In genomic region chr7:19311991-19312390, GRCm38 (mm10) we compare ENCODE assay signal across 26 mouse cellular contexts. TPM values are rescaled to one million over a fixed set of nuclear protein-coding genes. Genes with fewer than 3 reads are reported as not detected.
A peak's percentile ranks its signal among the peaks of the same experiment; 100 is the strongest.
DNase-seq lines count a peak whose midpoint lies in the region; ATAC-seq and TF ChIP-seq lines count a peak whose summit lies in the region.
"Had no signal": no experiment of that assay in that cellular context is flagged by ENCODE, and none has a peak within 500 bp of the region (broad histone marks: within the 10 kb centered on the region; RNA-seq: fewer than 3 reads in every experiment).

No protein-coding gene starts in this region.

- H3K4me3 ChIP-seq in kidney, adult 2 months (ENCODE audit: insufficient read depth, low read depth, low read length) = no peak overlapping the region
- H3K4me3 ChIP-seq in midbrain, embryonic 11.5 days (ENCODE audit: low read depth, low read length) = no peak overlapping the region
- H3K4me3 ChIP-seq in midbrain, embryonic 14.5 days (replicated peaks; ENCODE audit: low read depth, low read length) = no peak overlapping the region
- H3K4me3 ChIP-seq: embryonic facial prominence, embryonic 10.5 days; embryonic facial prominence, embryonic 13.5 days; erythroblast, embryonic 14.5 days; forebrain, embryonic 13.5 days had no signal

- peak; percentile 13 for DNase-seq in CD4-positive, CD25-positive, alpha-beta regulatory T cell, adult 2 months (ENCODE audit: low read depth, low spot score)
- peak; percentile 74 for DNase-seq in kidney, adult 2 months
- no peak for DNase-seq in kidney, postnatal 14 days
- DNase-seq in kidney, postnatal 25 days = peak; percentile 26 to 63
- DNase-seq in kidney, adult 8-10 months = no peak
- peak; percentile 80 for DNase-seq in midbrain, embryonic 11.5 days (ENCODE audit: low spot score, missing footprints)
- DNase-seq in midbrain, embryonic 14.5 days = no peak
- DNase-seq: adrenal gland, adult 8-10 months; adrenal gland, postnatal 25 days; cerebellum, adult 11-12 months; cerebellum, adult 8-10 months; cerebellum, postnatal 10 days; cerebellum, postnatal 36 days; embryo, embryonic 11 days; gastrocnemius, postnatal 14 days; heart, adult 11 months had no signal

- no peak for ATAC-seq in CD4-positive, CD25-positive, alpha-beta regulatory T cell, adult 4 months
- ATAC-seq in midbrain, embryonic 11.5 days (ENCODE audit: low FRiP score) = no peak
- ATAC-seq in midbrain, embryonic 14.5 days (ENCODE audit: low FRiP score, low TSS enrichment) = no peak
- ATAC-seq: activated CD4-positive, CD25-positive, alpha-beta regulatory T cell, adult 4 months; forebrain, embryonic 13.5 days; forebrain, embryonic 16.5 days; hindbrain, postnatal 0 days had no signal

- no peaks in the 10 kb centered on the region for H3K27me3 ChIP-seq in kidney, adult 2 months (replicated peaks; ENCODE audit: control insufficient read depth, insufficient read depth, low read length)
- peaks cover 7% of the 10 kb centered on the region for H3K27me3 ChIP-seq in midbrain, embryonic 11.5 days (ENCODE audit: control insufficient read depth, insufficient read depth, low read length)
- peaks cover 2% of the 10 kb centered on the region for H3K27me3 ChIP-seq in midbrain, embryonic 14.5 days (ENCODE audit: control insufficient read depth, insufficient read depth, low read length)

- H3K4me2 ChIP-seq in midbrain, embryonic 11.5 days = no peak overlapping the region
- no peak overlapping the region for H3K4me2 ChIP-seq in midbrain, embryonic 14.5 days (ENCODE audit: low read length)
- H3K4me2 ChIP-seq: embryonic facial prominence, embryonic 13.5 days; forebrain, embryonic 13.5 days; heart, embryonic 11.5 days; hindbrain, embryonic 14.5 days had no signal

- no peak for TF ChIP-seq CTCF in kidney, adult 2 months (conservative IDR thresholded peaks at IDR 0.05; ENCODE audit: insufficient read depth, insufficient read length, low read depth, low read length)

- no peak overlapping the region; the same call in 1 of the 2 replicates for H3K9ac ChIP-seq in midbrain, embryonic 11.5 days (ENCODE audit: low read length)
- H3K9ac ChIP-seq in midbrain, embryonic 14.5 days (replicated peaks; ENCODE audit: low read length) = no peak overlapping the region
- H3K9ac ChIP-seq: embryonic facial prominence, embryonic 13.5 days; forebrain, embryonic 13.5 days; hindbrain, embryonic 14.5 days had no signal

- H3K4me1 ChIP-seq in kidney, adult 2 months (ENCODE audit: control insufficient read depth, insufficient read depth, low read length) = peaks cover 4% of the 10 kb centered on the region; the same call in 1 of the 2 replicates
- peaks cover 21% of the 10 kb centered on the region for H3K4me1 ChIP-seq in midbrain, embryonic 11.5 days (ENCODE audit: control insufficient read depth, insufficient read depth, low read length)
- peaks cover 19% of the 10 kb centered on the region for H3K4me1 ChIP-seq in midbrain, embryonic 14.5 days (ENCODE audit: control insufficient read depth, insufficient read depth, low read length)

- H3K36me3 ChIP-seq in kidney, adult 2 months (ENCODE audit: control insufficient read depth, insufficient read depth, low read length) = no peaks in the 10 kb centered on the region
- no peaks in the 10 kb centered on the region for H3K36me3 ChIP-seq in midbrain, embryonic 11.5 days (ENCODE audit: control insufficient read depth, insufficient read depth, low read length)
- H3K36me3 ChIP-seq in midbrain, embryonic 14.5 days (ENCODE audit: control insufficient read depth, insufficient read depth, low read length) = no peaks in the 10 kb centered on the region
- H3K36me3 ChIP-seq: embryonic facial prominence, embryonic 10.5 days; embryonic facial prominence, embryonic 13.5 days had no signal

- H3K9me3 ChIP-seq in midbrain, embryonic 11.5 days (ENCODE audit: control insufficient read depth, low read length) = no peaks in the 10 kb centered on the region
- no peaks in the 10 kb centered on the region for H3K9me3 ChIP-seq in midbrain, embryonic 14.5 days (ENCODE audit: control insufficient read depth, low read length)
- H3K9me3 ChIP-seq: embryonic facial prominence, embryonic 10.5 days; embryonic facial prominence, embryonic 13.5 days; forebrain, embryonic 13.5 days had no signal

- H3K27ac ChIP-seq in kidney, adult 2 months (ENCODE audit: insufficient read depth, low read depth, low read length) = no peak overlapping the region
- no peak overlapping the region for H3K27ac ChIP-seq in midbrain, embryonic 11.5 days (ENCODE audit: low read depth, low read length)
- H3K27ac ChIP-seq in midbrain, embryonic 14.5 days (replicated peaks; ENCODE audit: low read depth, low read length) = no peak overlapping the region
- H3K27ac ChIP-seq: embryonic facial prominence, embryonic 10.5 days; embryonic facial prominence, embryonic 13.5 days; forebrain, embryonic 13.5 days; hindbrain, embryonic 14.5 days; hindbrain, postnatal 0 days had no signal

- TF ChIP-seq POLR2A in kidney, adult 2 months (IDR thresholded peaks at IDR 0.05; ENCODE audit: low read depth, low read length) = no peak

- WGBS in kidney, adult 2 months = 21% methylated on average over 4 of the region's 4 CpGs
- WGBS in midbrain, embryonic 11.5 days = 37% methylated on average over 4 of the region's 4 CpGs
- WGBS in midbrain, embryonic 14.5 days = 37% methylated on average over 4 of the region's 4 CpGs

RNA-seq across cellular contexts. Expression of gene Fosb, which starts 2.1 kb away (rescaled TPM):
- 1 to 10 TPM in 1 of 2 experiments, under 1 TPM in 1; 0.35 to 2.7 TPM for polyA plus RNA-seq in CD4-positive, CD25-positive, alpha-beta regulatory T cell, adult 4 months (2017; shearing (Covaris generic))
- polyA plus RNA-seq in kidney, adult 2 months (2012; rRNA removed) = 0.17 and 0.19 TPM in 2 replicates
- polyA plus RNA-seq in midbrain, embryonic 11.5 days (2014; fragmentation: Nextera tagmentation; extraction: Ambion mirVana) = 0.04 TPM in 1 of 2 replicates, not detected in the other
- polyA plus RNA-seq in midbrain, embryonic 14.5 days (2014; fragmentation: Nextera tagmentation; extraction: Ambion mirVana) = not detected in 2 replicates
- polyA plus RNA-seq: embryonic facial prominence, embryonic 10.5 days had no signal

RNA-seq across cellular contexts. Expression of gene Rtn2, which starts 29.6 kb away (rescaled TPM):
- not detected for polyA plus RNA-seq in CD4-positive, CD25-positive, alpha-beta regulatory T cell, adult 4 months (2017; shearing (Covaris generic))
- polyA plus RNA-seq in kidney, adult 2 months (2012; rRNA removed) = 7.6 and 19.1 TPM in 2 replicates
- 48.5 and 53.2 TPM in 2 replicates for polyA plus RNA-seq in midbrain, embryonic 11.5 days (2014; fragmentation: Nextera tagmentation; extraction: Ambion mirVana)
- 100.0 and 101 TPM in 2 replicates for polyA plus RNA-seq in midbrain, embryonic 14.5 days (2014; fragmentation: Nextera tagmentation; extraction: Ambion mirVana)
- polyA plus RNA-seq: activated CD4-positive, CD25-positive, alpha-beta regulatory T cell, adult 4 months had no signal

RNA-seq across cellular contexts. Expression of gene Ppm1n, which starts 32.1 kb away (rescaled TPM):
- 1 to 10 TPM; 1.7 to 2.1 TPM for polyA plus RNA-seq in CD4-positive, CD25-positive, alpha-beta regulatory T cell, adult 4 months (2017; shearing (Covaris generic))
- polyA plus RNA-seq in kidney, adult 2 months (2012; rRNA removed) = not detected in 2 replicates
- polyA plus RNA-seq in midbrain, embryonic 11.5 days (2014; fragmentation: Nextera tagmentation; extraction: Ambion mirVana) = 0.18 and 0.50 TPM in 2 replicates
- polyA plus RNA-seq in midbrain, embryonic 14.5 days (2014; fragmentation: Nextera tagmentation; extraction: Ambion mirVana) = 0.62 and 1.2 TPM in 2 replicates
- polyA plus RNA-seq: embryonic facial prominence, embryonic 10.5 days; embryonic facial prominence, embryonic 13.5 days; erythroblast, embryonic 14.5 days had no signal

RNA-seq across cellular contexts. Expression of gene Ercc1, which starts 32.6 kb away (rescaled TPM):
- polyA plus RNA-seq in CD4-positive, CD25-positive, alpha-beta regulatory T cell, adult 4 months (2017; shearing (Covaris generic)) = 10 to 100 TPM; 71.2 to 78.1 TPM
- polyA plus RNA-seq in kidney, adult 2 months (2012; rRNA removed) = 27.6 and 31.9 TPM in 2 replicates
- 111 and 118 TPM in 2 replicates for polyA plus RNA-seq in midbrain, embryonic 11.5 days (2014; fragmentation: Nextera tagmentation; extraction: Ambion mirVana)
- polyA plus RNA-seq in midbrain, embryonic 14.5 days (2014; fragmentation: Nextera tagmentation; extraction: Ambion mirVana) = 78.9 and 97.7 TPM in 2 replicates

RNA-seq across cellular contexts. Expression of gene Vasp, which starts 40.4 kb away (rescaled TPM):
- polyA plus RNA-seq in CD4-positive, CD25-positive, alpha-beta regulatory T cell, adult 4 months (2017; shearing (Covaris generic)) = 100 to 1,000 TPM in 1 of 2 experiments, 10 to 100 TPM in 1; 52.3 to 109 TPM
- 69.5 and 71.5 TPM in 2 replicates for polyA plus RNA-seq in kidney, adult 2 months (2012; rRNA removed)
- polyA plus RNA-seq in midbrain, embryonic 11.5 days (2014; fragmentation: Nextera tagmentation; extraction: Ambion mirVana) = 46.0 and 46.9 TPM in 2 replicates
- 28.9 and 29.1 TPM in 2 replicates for polyA plus RNA-seq in midbrain, embryonic 14.5 days (2014; fragmentation: Nextera tagmentation; extraction: Ambion mirVana)

Comparison
In these comparisons a context has a peak if more than half of its experiments do, and no peak if none do; other contexts are left out.
1. DNase-seq: peak in CD4-positive, CD25-positive, alpha-beta regulatory T cell, adult 2 months (single experiment), kidney, adult 2 months (single experiment), kidney, postnatal 25 days (2 of 2) and midbrain, embryonic 11.5 days (single experiment); none in kidney, postnatal 14 days (single experiment), kidney, adult 8-10 months (0 of 2) and midbrain, embryonic 14.5 days (single experiment).